Mouse (Mus musculus) embryonic facial prominence, embryonic 12.5 days (tissue): ENCODE results near the gene Prrt1. TPM values are rescaled to one million over a fixed set of nuclear protein-coding genes. Genes with fewer than 3 reads are reported as not detected.

Source experiments
- ATAC-seq: fragments of 200-750 bp; cut with Nextera tagmentation; 2 replicates; pipeline ENCODE4 v1.8.0; 2017; ENCODE audit not compliant: insufficient number of reproducible peaks, insufficient read depth, low FRiP score, low TSS enrichment
- H3K27ac ChIP-seq: fragments of 300-500 bp; sonication (generic); 2 replicates; pipeline ENCODE4 v1.5.1; 2016; ENCODE audit warnings: mild to moderate bottlenecking
- H3K27me3 ChIP-seq: fragments of 300-500 bp; sonication (generic); 2 replicates; pipeline ENCODE4 v1.6.1; 2016; ENCODE audit warnings: mild to moderate bottlenecking, moderate library complexity
- H3K36me3 ChIP-seq: fragments of 300-500 bp; sonication (generic); 2 replicates; pipeline ENCODE4 v1.6.1; 2016; ENCODE audit warnings: mild to moderate bottlenecking
- H3K4me1 ChIP-seq: fragments of 300-500 bp; sonication (generic); 2 replicates; pipeline ENCODE4 v1.6.1; 2016
- H3K4me2 ChIP-seq: fragments of 300-500 bp; sonication (generic); replicated peaks from 2 replicates; pipeline ENCODE4 v1.6.1; 2016; ENCODE audit warnings: mild to moderate bottlenecking, moderate library complexity
- H3K4me3 ChIP-seq: fragments of 300-500 bp; sonication (generic); 2 replicates; pipeline ENCODE4 v1.5.1; 2016; ENCODE audit warnings: mild to moderate bottlenecking
- H3K9ac ChIP-seq: fragments of 300-500 bp; sonication (generic); 2 replicates; pipeline ENCODE4 v1.6.1; 2016; ENCODE audit warnings: mild to moderate bottlenecking, moderate library complexity
- H3K9me3 ChIP-seq: fragments of 300-500 bp; sonication (generic); 2 replicates; pipeline ENCODE4 v1.6.1; 2016; ENCODE audit warnings: mild to moderate bottlenecking, moderate library complexity
- WGBS: fragments of 180-500 bp; shearing (Covaris S2); methylation state at CpG from one replicate; pipeline ENCODE4 v1.1.7; 2016; 5-methylcytosine and 5-hydroxymethylcytosine counted together
- polyA plus RNA-seq: library from polyadenylated mRNA; unstranded; fragments of >200 nt; fragmentation: Nextera tagmentation; extraction: Ambion mirVana; gene quantifications from 2 replicates; pipeline ENCODE4 v1.2.1, GENCODE M21; 2016

Gene Prrt1
- polyA plus RNA-seq, 1 experiment from 2014 or later = 0.56 TPM

- Histone ChIP-seq H3K4me1 (peaks cover 39% of the 10 kb centered on the region), H3K9ac (peak overlapping the region; percentile 47; the same call in 1 of the 2 replicates), H3K27ac (no peak overlapping the region), H3K9me3 (no peaks in the 10 kb centered on the region), H3K36me3 (no peaks in the 10 kb centered on the region), H3K4me2 (peak overlapping the region; percentile 78), H3K4me3 (peak overlapping the region; percentile 34), H3K27me3 (peaks cover 44% of the 10 kb centered on the region)
- ATAC-seq = 0 out of 2 replicates have a peak, but pooled peaks have one; percentile 16
- 2% methylated on average over 26 of the region's 26 CpGs for WGBS
Measured at GRCm38 (mm10) chr17:34632261-34632691, 2.9 kb downstream of the Prrt1 start.

GRCm38 (mm10) chr17:34635671-34636070, 6.3 kb downstream of the Prrt1 start:
- H3K4me2 ChIP-seq = no peak overlapping the region
- no peaks in the 10 kb centered on the region for H3K9me3 ChIP-seq
- no peak overlapping the region for H3K9ac ChIP-seq
- peaks cover 15% of the 10 kb centered on the region for H3K4me1 ChIP-seq
- 72% methylated on average over 2 of the region's 2 CpGs for WGBS
- no peaks in the 10 kb centered on the region for H3K36me3 ChIP-seq
- H3K4me3 ChIP-seq = no peak overlapping the region
- ATAC-seq = no peak
- no peak overlapping the region for H3K27ac ChIP-seq
- H3K27me3 ChIP-seq = peaks cover 30% of the 10 kb centered on the region

GRCm38 (mm10) chr17:34637459-34637858, 8.1 kb downstream of the Prrt1 start:
- Histone ChIP-seq H3K9me3 (no peaks in the 10 kb centered on the region), H3K4me3 (no peak overlapping the region), H3K4me2 (no peak overlapping the region), H3K27me3 (peaks cover 12% of the 10 kb centered on the region), H3K4me1 (peaks cover 15% of the 10 kb centered on the region), H3K9ac (no peak overlapping the region), H3K36me3 (no peaks in the 10 kb centered on the region), H3K27ac (no peak overlapping the region)
- ATAC-seq = no peak
- 72% methylated on average over 3 of the region's 3 CpGs for WGBS

GRCm38 (mm10) chr17:34639461-34640255, 10.3 kb downstream of the Prrt1 start:
- H3K27ac ChIP-seq = no peak overlapping the region
- ATAC-seq = no peak
- no peak overlapping the region for H3K4me2 ChIP-seq
- WGBS = 82% methylated on average over 7 of the region's 7 CpGs
- no peak overlapping the region for H3K9ac ChIP-seq
- H3K9me3 ChIP-seq = no peaks in the 10 kb centered on the region
- H3K27me3 ChIP-seq = no peaks in the 10 kb centered on the region
- peaks cover 17% of the 10 kb centered on the region for H3K4me1 ChIP-seq
- no peak overlapping the region for H3K4me3 ChIP-seq
- no peaks in the 10 kb centered on the region for H3K36me3 ChIP-seq

- H3K27me3 ChIP-seq = no peaks in the 10 kb centered on the region
- peak overlapping the region; percentile 28 for H3K9ac ChIP-seq
- H3K4me1 ChIP-seq = peaks cover 28% of the 10 kb centered on the region
- peak overlapping the region; percentile 90 for H3K27ac ChIP-seq
- WGBS = 15% methylated on average over 11 of the region's 11 CpGs
- ATAC-seq = no peak
- 0 out of 2 replicates have a peak overlapping the region, but pooled peaks have one; percentile 5 for H3K4me3 ChIP-seq
- H3K9me3 ChIP-seq = no peaks in the 10 kb centered on the region
- no peaks in the 10 kb centered on the region for H3K36me3 ChIP-seq
- peak overlapping the region; percentile 9; the same call in 1 of the 2 replicates for H3K4me2 ChIP-seq
Measured at GRCm38 (mm10) chr17:34640778-34641601, 11.7 kb downstream of the Prrt1 start.

GRCm38 (mm10) chr17:34641945-34642344, 12.6 kb downstream of the Prrt1 start:
- Histone ChIP-seq H3K9ac (no peak overlapping the region), H3K36me3 (no peaks in the 10 kb centered on the region), H3K4me2 (no peak overlapping the region), H3K9me3 (no peaks in the 10 kb centered on the region), H3K27ac (peak overlapping the region; percentile 90), H3K4me3 (no peak overlapping the region), H3K4me1 (peaks cover 29% of the 10 kb centered on the region), H3K27me3 (no peaks in the 10 kb centered on the region)
- no peak for ATAC-seq
- 59% methylated on average over 3 of the region's 3 CpGs for WGBS

- no peaks in the 10 kb centered on the region for H3K36me3 ChIP-seq
- no peaks in the 10 kb centered on the region for H3K27me3 ChIP-seq
- whole genome bisulfite sequencing = 89% methylated on average over 4 of the region's 4 CpGs
Measured at GRCm38 (mm10) chr17:34643379-34643778, 14.0 kb downstream of the Prrt1 start.

GRCm38 (mm10) chr17:34643944-34644343, 14.6 kb downstream of the Prrt1 start:
- no peak overlapping the region for H3K4me3 ChIP-seq
- no peak overlapping the region for H3K9ac ChIP-seq
- peaks cover 41% of the 10 kb centered on the region for H3K4me1 ChIP-seq
- H3K27me3 ChIP-seq = no peaks in the 10 kb centered on the region
- H3K27ac ChIP-seq = 0 out of 2 replicates have a peak overlapping the region, but pooled peaks have one; percentile 2
- H3K9me3 ChIP-seq = no peaks in the 10 kb centered on the region
- H3K36me3 ChIP-seq = peaks cover 1% of the 10 kb centered on the region; the same call in 1 of the 2 replicates
- no peak overlapping the region for H3K4me2 ChIP-seq
- WGBS = 80% methylated on average over 10 of the region's 10 CpGs
- ATAC-seq = no peak

More at GRCm38 (mm10) chr17:34643379-34643778, 14.0 kb downstream of the Prrt1 start:
- Histone ChIP-seq H3K4me1 (peaks cover 37% of the 10 kb centered on the region), H3K9me3 (no peaks in the 10 kb centered on the region), H3K4me2 (no peak overlapping the region), H3K27ac (no peak overlapping the region), H3K4me3 (no peak overlapping the region), H3K9ac (no peak overlapping the region)
- no peak for ATAC-seq

- peak; percentile 70 for ATAC-seq
Measured at GRCm38 (mm10) chr17:34644608-34645007, 15.3 kb downstream of the Prrt1 start, which contains the start of gene Fkbpl. Fkbpl (plus strand) TSS chr17:34644764.

GRCm38 (mm10) chr17:34645256-34645829, 16.0 kb downstream of the Prrt1 start:
- ATAC-seq = no peak
- H3K4me3 ChIP-seq = peak overlapping the region; percentile 67
- no peaks in the 10 kb centered on the region for H3K9me3 ChIP-seq
- H3K27me3 ChIP-seq = no peaks in the 10 kb centered on the region
- peak overlapping the region; percentile 63; the same call in 1 of the 2 replicates for H3K27ac ChIP-seq
- peak overlapping the region; percentile 75 for H3K9ac ChIP-seq
- H3K4me2 ChIP-seq = peak overlapping the region; percentile 76
- H3K4me1 ChIP-seq = peaks cover 40% of the 10 kb centered on the region
- WGBS = 45% methylated on average over 10 of the region's 10 CpGs
- H3K36me3 ChIP-seq = peaks cover 15% of the 10 kb centered on the region

More at GRCm38 (mm10) chr17:34644608-34645007, 15.3 kb downstream of the Prrt1 start, which contains the start of gene Fkbpl:
- Histone ChIP-seq H3K9me3 (no peaks in the 10 kb centered on the region), H3K4me2 (peak within 1 kb of the TSS; percentile 76), H3K27me3 (no peaks in the 10 kb centered on the region), H3K9ac (peak within 1 kb of the TSS; percentile 75), H3K4me1 (peaks cover 41% of the 10 kb centered on the region), H3K4me3 (peak within 1 kb of the TSS; percentile 67), H3K36me3 (peaks cover 8% of the 10 kb centered on the region), H3K27ac (peak within 1 kb of the TSS; percentile 63; the same call in 1 of the 2 replicates)
- WGBS = under 1% methylated on average over 16 of the region's 16 CpGs
